Mouse (Mus musculus): ENCODE measurements around the gene Nhp2.

GRCm38 (mm10) chr11:51591915-51592314 is 27.6 kb upstream of the Nhp2 start:
- TF ChIP-seq CTCF (IDR thresholded peaks at IDR 0.05; ENCODE audit: low read depth) (no peak), EP300 (IDR thresholded peaks at IDR 0.05; ENCODE audit: low read depth) (no peak)

All from liver, embryonic 14.5 days (tissue).